Mouse (Mus musculus) testis, postnatal 10 days (tissue): ENCODE results near the gene Rnls.
"Not testable (repeated sequence)": the region's sequence is repeated elsewhere in the genome, so short reads cannot be mapped to it uniquely, and the experiment has no call there.

Source experiments
- DNase-seq: peaks from one replicate; pipeline ENCODE4 v3.0.0; 2021; ENCODE audit warnings: low spot score

Gene Rnls

GRCm38 (mm10) chr19:33391651-33392382, at the start of gene Rnls:
Gene Rnls (minus strand): TSS chr19:33392295.
- peak; percentile 85 for DNase-seq

GRCm38 (mm10) chr19:33429457-33429856, 37.4 kb upstream of the Rnls start:
- DNase-seq = no peak

GRCm38 (mm10) chr19:33419368-33419767, 27.3 kb upstream of the Rnls start:
- DNase-seq = not testable (repeated sequence)

- DNase-seq = no peak
These were observed 11.3 kb downstream of the Rnls start for GRCm38 (mm10) chr19:33380825-33381224.

GRCm38 (mm10) chr19:33380386-33380785, 11.7 kb downstream of the Rnls start:
- DNase-seq = no peak

- DNase-seq = no peak
These were observed 23.3 kb downstream of the Rnls start for GRCm38 (mm10) chr19:33368808-33369207.

- DNase-seq = peak; percentile 81
These were observed 25.4 kb downstream of the Rnls start for GRCm38 (mm10) chr19:33366661-33367060.

GRCm38 (mm10) chr19:33357019-33357418, 35.1 kb downstream of the Rnls start:
- no peak for DNase-seq

GRCm38 (mm10) chr19:33340119-33340518, 52.0 kb downstream of the Rnls start:
- no peak for DNase-seq

GRCm38 (mm10) chr19:33326706-33327641, 65.1 kb downstream of the Rnls start:
- DNase-seq = no peak

GRCm38 (mm10) chr19:33318785-33319184, 73.3 kb downstream of the Rnls start:
- no peak for DNase-seq

GRCm38 (mm10) chr19:33317130-33317529, 75.0 kb downstream of the Rnls start:
- no peak for DNase-seq

GRCm38 (mm10) chr19:33299726-33300292, 92.3 kb downstream of the Rnls start:
- no peak for DNase-seq

GRCm38 (mm10) chr19:33296338-33296737, 95.8 kb downstream of the Rnls start:
- DNase-seq = no peak

- no peak for DNase-seq
These were observed 109.1 kb downstream of the Rnls start for GRCm38 (mm10) chr19:33282985-33283384.

- no peak for DNase-seq
These were observed 115.7 kb downstream of the Rnls start for GRCm38 (mm10) chr19:33276421-33276820.

- no peak for DNase-seq
These were observed 118.4 kb downstream of the Rnls start for GRCm38 (mm10) chr19:33273676-33274075.

- DNase-seq = no peak
These were observed 120.5 kb downstream of the Rnls start for GRCm38 (mm10) chr19:33271571-33271970.

- no peak for DNase-seq
These were observed 121.9 kb downstream of the Rnls start for GRCm38 (mm10) chr19:33270231-33270630.

GRCm38 (mm10) chr19:33268044-33268443, 124.1 kb downstream of the Rnls start:
- DNase-seq = peak; percentile 69

GRCm38 (mm10) chr19:33265245-33265644, 126.8 kb downstream of the Rnls start:
- DNase-seq = no peak

- DNase-seq = no peak
These were observed 127.7 kb downstream of the Rnls start for GRCm38 (mm10) chr19:33264224-33264993.
